ENCODE assay signal across 20 mouse cellular contexts in genomic region chr17:63931556-63931955, GRCm38 (mm10).
DNase-seq lines count a peak whose midpoint lies in the region; ATAC-seq and TF ChIP-seq lines count a peak whose summit lies in the region.
"Had no signal": no experiment of that assay in that cellular context is flagged by ENCODE, and none has a peak within 500 bp of the region (broad histone marks: within the 10 kb centered on the region; RNA-seq: fewer than 3 reads in every experiment).

No protein-coding gene starts in this region.

- H3K27ac ChIP-seq in MEL (ENCODE audit: control insufficient read depth, low read depth, low read length): no peak overlapping the region
- H3K27ac ChIP-seq: embryonic facial prominence, embryonic 13.5 days; liver, embryonic 12.5 days; neural tube, embryonic 12.5 days had no signal

- DNase-seq in lung, postnatal 25 days (ENCODE audit: low spot score): peak; percentile 3
- DNase-seq in lung, postnatal 4 days: no peak
- DNase-seq in MEL (ENCODE audit: low read depth, low spot score): peak; percentile 78
- peak; percentile 88 for DNase-seq in splenic B cell, adult 2 months (ENCODE audit: low read depth, low spot score)
- no peak for DNase-seq in adrenal gland, adult 18-20 months (ENCODE audit: low spot score in 2 of 2)
- DNase-seq in cerebellum, adult 18-20 months: no peak
- DNase-seq: adrenal gland, postnatal 14 days; cerebellum, postnatal 14 days; gastrocnemius, postnatal 25 days; heart, postnatal 14 days; kidney, adult 2 months; kidney, postnatal 25 days; layer of hippocampus, adult 9-11 months; lung, embryonic 14.5 days; right cerebral cortex, postnatal 25 days; thymus, adult 18-20 months had no signal

- no peak for TF ChIP-seq CTCF in MEL (IDR thresholded peaks at IDR 0.05 in 2 of 3, conservative IDR thresholded peaks at IDR 0.05 in 1 of 3; ENCODE audit: control insufficient read depth in 1 of 3, insufficient read depth in 1 of 3, low read depth in 2 of 3, low read length in 3 of 3, poor library complexity in 1 of 3, severe bottlenecking in 1 of 3)

- H3K4me3 ChIP-seq in MEL (ENCODE audit: control insufficient read depth in 1 of 2, insufficient read depth in 1 of 2, low read depth in 2 of 2, low read length in 2 of 2): no peak overlapping the region
- H3K4me3 ChIP-seq: embryonic facial prominence, embryonic 13.5 days; liver, embryonic 12.5 days; neural tube, embryonic 12.5 days had no signal

- H3K9me3 ChIP-seq in MEL (replicated peaks; ENCODE audit: insufficient read depth, low read length): no peaks in the 10 kb centered on the region
- H3K9me3 ChIP-seq: embryonic facial prominence, embryonic 13.5 days; liver, embryonic 12.5 days; neural tube, embryonic 12.5 days had no signal

- no peaks in the 10 kb centered on the region for H3K79me2 ChIP-seq in MEL (ENCODE audit: control insufficient read depth, insufficient read depth, low read length, poor library complexity)

- peak; percentile 88 to 93 for ATAC-seq in hematopoietic stem cell, adult 5-6 weeks (replicated peaks in 1 of 2; ENCODE audit: insufficient read depth in 1 of 2, low FRiP score in 2 of 2, low TSS enrichment in 1 of 2, low read depth in 1 of 2, poor library complexity in 2 of 2, severe bottlenecking in 2 of 2)
- ATAC-seq: liver, embryonic 12.5 days had no signal

- TF ChIP-seq POLR2A in MEL (IDR thresholded peaks at IDR 0.05; ENCODE audit: control insufficient read depth in 1 of 2, insufficient read depth in 1 of 2, low read depth in 1 of 2, low read length in 2 of 2, poor library complexity in 1 of 2): no peak

- no peaks in the 10 kb centered on the region for H3K4me1 ChIP-seq in MEL (ENCODE audit: control insufficient read depth in 1 of 2, insufficient read depth in 2 of 2, low read length in 2 of 2)
- H3K4me1 ChIP-seq: embryonic facial prominence, embryonic 13.5 days; liver, embryonic 12.5 days; neural tube, embryonic 12.5 days had no signal

- no peaks in the 10 kb centered on the region for H3K27me3 ChIP-seq in MEL (ENCODE audit: control insufficient read depth in 1 of 2, insufficient read depth in 2 of 2, low read length in 2 of 2)
- H3K27me3 ChIP-seq in splenic B cell, adult 2 months (ENCODE audit: control insufficient read depth, insufficient read depth, low read length, poor library complexity, severe bottlenecking): no peaks in the 10 kb centered on the region
- H3K27me3 ChIP-seq: embryonic facial prominence, embryonic 13.5 days; liver, embryonic 12.5 days; neural tube, embryonic 12.5 days had no signal

- H3K9ac ChIP-seq in MEL (ENCODE audit: control insufficient read depth, low read depth, low read length, poor library complexity, severe bottlenecking): no peak overlapping the region
- H3K9ac ChIP-seq: embryonic facial prominence, embryonic 13.5 days; liver, embryonic 12.5 days; lung, embryonic 14.5 days; neural tube, embryonic 12.5 days had no signal

- peaks cover 0 to 2% of the 10 kb centered on the region in 2 experiments; a peak in 1 of 4 replicates for H3K36me3 ChIP-seq in MEL (ENCODE audit: control insufficient read depth in 1 of 2, insufficient read depth in 2 of 2, low read length in 2 of 2)
- no peaks in the 10 kb centered on the region for H3K36me3 ChIP-seq in splenic B cell, adult 2 months (ENCODE audit: control insufficient read depth, insufficient read depth, low read length, poor library complexity, severe bottlenecking)

- no peak for TF ChIP-seq RAD21 in MEL (IDR thresholded peaks at IDR 0.05; ENCODE audit: low read depth, low read length)

- TF ChIP-seq EP300 in MEL (IDR thresholded peaks at IDR 0.05; ENCODE audit: low read depth in 1 of 2, low read length in 2 of 2): no peak; a peak in 1 of 4 replicates

TF ChIP-seq in MEL, 35 proteins besides CTCF, POLR2A, EP300 and RAD21:
- TF ChIP-seq ZMIZ1 (IDR thresholded peaks at IDR 0.05; ENCODE audit: low read depth, low read length) (no peak), TAL1 (IDR thresholded peaks at IDR 0.05; ENCODE audit: low read length) (no peak), GABPA (IDR thresholded peaks at IDR 0.05; ENCODE audit: low read depth, low read length) (no peak), MXI1 (IDR thresholded peaks at IDR 0.05; ENCODE audit: low read depth, low read length) (0 out of 2 replicates have a peak, but pooled peaks have one; percentile 25), CHD2 (IDR thresholded peaks at IDR 0.05; ENCODE audit: low read length) (no peak), TBP (IDR thresholded peaks at IDR 0.05; ENCODE audit: low read depth, low read length) (no peak), GATA1 (IDR thresholded peaks at IDR 0.05; ENCODE audit: low read depth, low read length) (no peak), ZC3H11A (IDR thresholded peaks at IDR 0.05; ENCODE audit: low read depth, low read length) (no peak), MAFK (IDR thresholded peaks at IDR 0.05; ENCODE audit: borderline replicate concordance, low read depth, low read length) (no peak), ZNF384 (IDR thresholded peaks at IDR 0.05; ENCODE audit: low read depth, low read length) (peak; percentile 41; the same call in 1 of the 2 replicates), USF2 (IDR thresholded peaks at IDR 0.05; ENCODE audit: borderline replicate concordance in 1 of 2, insufficient read depth in 1 of 2, low read depth in 1 of 2, low read length in 2 of 2) (no peak), MYC (IDR thresholded peaks at IDR 0.05; ENCODE audit: low read depth, low read length) (peak; percentile 67; the same call in 1 of the 2 replicates), HCFC1 (IDR thresholded peaks at IDR 0.05; ENCODE audit: low read depth, low read length) (no peak), KAT2A (conservative IDR thresholded peaks at IDR 0.05; ENCODE audit: low read depth, low read length) (no peak), MEF2A (IDR thresholded peaks at IDR 0.05; ENCODE audit: extremely low read depth, insufficient replicate concordance, low read depth, low read length, poor library complexity, severe bottlenecking) (no peak), POLR2AphosphoS5 (IDR thresholded peaks at IDR 0.05; ENCODE audit: borderline replicate concordance, low read depth, low read length) (no peak), SIN3A (IDR thresholded peaks at IDR 0.05; ENCODE audit: low read length) (peak; percentile 37; the same call in 1 of the 2 replicates), SMC3 (IDR thresholded peaks at IDR 0.05; ENCODE audit: low read depth, low read length) (0 out of 2 replicates have a peak, but pooled peaks have one; percentile 3), TCF12 (IDR thresholded peaks at IDR 0.05; ENCODE audit: low read depth, low read length) (no peak), MAX (IDR thresholded peaks at IDR 0.05; ENCODE audit: low read length) (no peak), MYB (IDR thresholded peaks at IDR 0.05; ENCODE audit: low read depth, low read length) (no peak), CHD1 (IDR thresholded peaks at IDR 0.05; ENCODE audit: low read depth, low read length) (no peak), MAZ (IDR thresholded peaks at IDR 0.05; ENCODE audit: low read depth, low read length) (no peak), USF1 (IDR thresholded peaks at IDR 0.05; ENCODE audit: low read depth, low read length) (no peak), BHLHE40 (IDR thresholded peaks at IDR 0.05; ENCODE audit: borderline replicate concordance, low read depth, low read length) (no peak), ETS1 (IDR thresholded peaks at IDR 0.05; ENCODE audit: low read depth, low read length) (peak; percentile 56), NELFE (IDR thresholded peaks at IDR 0.05; ENCODE audit: low read depth, low read length) (no peak), NRF1 (IDR thresholded peaks at IDR 0.05; ENCODE audit: insufficient read depth, low read depth, low read length, poor library complexity, severe bottlenecking) (no peak)

Comparison
In these comparisons a context has a peak if more than half of its experiments do, and no peak if none do; other contexts are left out.
1. DNase-seq: peak in lung, postnatal 25 days (single experiment), MEL (single experiment) and splenic B cell, adult 2 months (single experiment); none in lung, postnatal 4 days (0 of 2), adrenal gland, adult 18-20 months (0 of 2) and cerebellum, adult 18-20 months (0 of 2).